Mouse (Mus musculus) heart, postnatal 4 days (tissue): ENCODE measurements around the gene Zfp36l2. TPM values are rescaled to one million over a fixed set of nuclear protein-coding genes. Genes with fewer than 3 reads are reported as not detected.
"Not testable (repeated sequence)": the region's sequence is repeated elsewhere in the genome, so short reads cannot be mapped to it uniquely, and the experiment has no call there.

ENCODE experiments used
- DNase-seq: peaks from one replicate; pipeline ENCODE4 v3.0.0; 2021
- total RNA-seq, 2 experiments: library from RNA; stranded (reverse); gene quantifications; 2 replicates each; pipeline ENCODE4 v1.2.3; 2021

Zfp36l2 gene
- total RNA-seq, 2 experiments from 2014 or later = 37.0 to 41.0 TPM

DNA sequence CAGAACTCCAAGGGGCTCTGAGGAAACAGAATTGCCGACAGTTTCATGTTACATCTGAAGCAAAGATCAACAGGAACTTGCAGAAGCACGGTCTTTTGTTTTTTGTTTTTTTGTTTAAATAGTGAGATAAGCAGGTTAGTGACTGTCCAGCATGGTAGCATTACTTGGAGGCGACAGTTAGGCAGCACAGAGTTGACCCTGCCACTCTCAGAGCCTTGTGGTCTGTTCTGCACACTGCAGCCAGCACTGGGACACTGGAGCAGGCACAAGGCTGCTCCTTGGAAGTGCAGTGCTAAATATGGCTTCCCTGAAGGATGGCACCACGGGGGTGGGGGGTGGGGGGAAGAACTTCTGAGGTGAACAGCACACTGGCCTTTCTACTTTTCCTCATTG lies 7.3 kb upstream of the Zfp36l2 start:
- DNase-seq = no peak

DNA sequence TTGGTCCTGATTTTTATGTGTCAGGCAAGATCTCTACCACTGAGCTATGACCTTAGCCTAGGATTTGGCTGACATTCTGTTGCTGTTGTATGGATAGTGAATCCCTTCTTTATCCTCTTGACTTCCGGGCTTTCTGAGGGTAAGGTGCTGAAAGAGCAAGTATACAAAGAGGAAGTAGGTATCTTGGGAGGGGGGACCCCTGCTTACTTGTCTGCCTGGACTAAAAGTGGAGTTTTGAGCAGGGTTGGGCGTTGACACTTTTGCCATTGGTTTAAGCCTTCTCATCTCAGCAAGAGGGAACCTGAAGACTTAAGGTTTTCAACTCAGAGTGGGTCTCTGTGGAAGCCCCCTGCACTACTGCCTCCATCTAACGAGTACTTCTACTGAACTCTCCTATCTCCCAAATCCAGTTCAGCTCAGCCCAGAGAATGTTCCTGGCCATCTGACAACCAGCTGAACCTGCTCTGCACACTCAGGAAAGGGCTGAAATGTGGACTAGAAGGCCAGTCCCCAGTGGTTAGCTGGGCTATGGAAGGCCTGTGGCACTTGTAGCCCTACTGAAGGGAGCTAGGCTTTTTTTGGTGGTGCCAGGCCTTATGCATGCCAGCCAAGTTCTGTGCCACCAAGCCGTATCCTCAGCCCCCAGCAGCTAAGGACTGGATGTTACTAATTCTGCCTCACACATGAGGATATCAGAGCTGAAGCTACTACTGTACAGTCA lies 6.7 kb upstream of the Zfp36l2 start:
- no peak for DNase-seq

DNA sequence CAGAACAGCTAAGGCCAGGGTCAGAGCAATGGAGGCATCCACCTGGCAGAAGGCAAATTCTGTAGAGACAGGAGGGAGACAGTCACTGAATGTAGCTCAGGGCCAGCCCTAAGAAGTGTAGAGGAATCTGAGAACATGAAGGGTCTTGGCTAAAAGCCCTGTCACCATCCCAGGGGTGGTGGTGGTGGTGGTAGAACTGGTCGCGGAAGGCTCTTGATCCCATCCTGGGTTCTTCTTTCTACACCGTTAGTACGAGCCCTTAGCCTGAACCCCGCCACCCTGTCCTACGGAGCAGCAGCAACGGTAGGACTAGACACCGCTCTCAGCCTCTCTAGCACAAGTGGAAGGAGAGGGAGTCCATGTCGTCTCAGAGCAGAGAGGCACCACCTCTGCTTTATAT lies 5.7 kb upstream of the Zfp36l2 start:
- DNase-seq = no peak

DNA sequence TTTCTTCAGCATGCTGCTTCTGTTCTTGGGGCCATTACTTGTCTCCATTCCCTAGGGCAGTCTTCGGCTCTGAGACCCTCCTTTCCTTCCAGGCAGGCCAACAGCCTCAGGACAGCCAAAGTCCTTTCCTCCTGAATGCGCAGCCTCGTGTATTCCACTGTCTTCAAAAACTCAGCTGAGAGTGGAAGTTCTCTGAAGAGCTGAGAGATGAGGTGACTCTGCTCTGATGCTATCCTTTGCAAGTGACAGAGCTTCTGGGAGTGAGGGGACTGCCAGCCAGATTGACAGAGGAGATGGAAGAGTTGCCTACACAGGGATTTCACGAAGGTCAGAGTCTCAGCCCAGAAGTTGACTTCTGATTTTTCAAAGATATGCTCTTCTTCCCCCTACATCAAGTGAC lies 4.2 kb upstream of the Zfp36l2 start:
- no peak for DNase-seq

DNA sequence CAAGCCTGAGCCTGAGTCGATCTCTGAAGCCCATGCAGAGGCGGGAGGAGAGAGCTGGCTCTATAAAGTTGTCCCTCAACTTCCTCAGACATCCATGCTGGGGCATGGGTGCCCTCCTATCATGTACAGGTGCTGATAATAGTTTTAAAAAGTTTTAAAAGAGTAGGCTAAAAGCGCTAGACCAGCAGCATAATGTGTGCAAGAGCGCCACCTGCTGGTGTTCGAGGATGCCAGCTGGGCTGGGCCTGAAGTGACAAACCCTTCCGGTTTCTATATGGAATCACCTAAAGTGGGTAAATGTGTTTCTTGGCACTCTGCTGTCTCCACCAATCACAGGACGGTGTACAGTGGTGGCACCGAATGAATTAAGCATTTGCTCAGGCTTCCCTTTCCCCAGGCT lies 3.1 kb upstream of the Zfp36l2 start:
- peak; percentile 92 for DNase-seq

DNA sequence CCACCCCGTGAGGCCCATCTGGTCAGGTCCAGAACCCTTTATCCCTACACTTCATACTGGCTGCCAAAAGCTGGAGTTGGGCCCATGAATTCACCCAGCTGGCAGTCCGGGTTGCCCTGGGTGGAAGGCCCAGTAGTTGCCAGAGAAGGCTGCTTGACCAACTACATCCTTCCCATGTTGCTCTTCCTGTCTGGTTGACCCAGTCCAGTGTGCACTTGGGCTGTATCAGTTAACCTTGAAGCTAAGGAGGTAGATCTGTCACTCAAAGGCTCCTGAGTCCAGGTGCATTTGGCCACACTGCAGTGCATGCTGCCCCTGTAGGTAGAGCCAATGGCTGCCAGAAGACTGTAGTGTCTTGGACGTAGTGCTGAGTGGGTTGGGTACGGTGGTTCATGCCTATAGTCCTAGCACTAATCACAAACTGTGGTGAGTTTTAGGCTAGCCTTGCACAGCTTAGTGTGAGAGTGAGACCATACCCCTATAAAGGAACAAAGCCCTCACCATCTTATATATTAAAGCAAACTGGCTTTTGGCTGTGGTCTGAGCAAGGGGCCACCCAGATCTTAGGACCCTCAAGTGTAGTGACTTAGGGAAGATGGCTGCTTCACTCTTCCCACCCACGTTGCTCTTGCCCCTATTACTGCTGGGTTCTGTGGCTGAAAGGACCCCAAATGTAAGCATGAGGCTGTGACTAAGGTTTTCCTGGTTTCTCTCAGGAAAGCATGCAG lies 1.5 kb upstream of the Zfp36l2 start:
- peak; percentile 45 for DNase-seq

DNA sequence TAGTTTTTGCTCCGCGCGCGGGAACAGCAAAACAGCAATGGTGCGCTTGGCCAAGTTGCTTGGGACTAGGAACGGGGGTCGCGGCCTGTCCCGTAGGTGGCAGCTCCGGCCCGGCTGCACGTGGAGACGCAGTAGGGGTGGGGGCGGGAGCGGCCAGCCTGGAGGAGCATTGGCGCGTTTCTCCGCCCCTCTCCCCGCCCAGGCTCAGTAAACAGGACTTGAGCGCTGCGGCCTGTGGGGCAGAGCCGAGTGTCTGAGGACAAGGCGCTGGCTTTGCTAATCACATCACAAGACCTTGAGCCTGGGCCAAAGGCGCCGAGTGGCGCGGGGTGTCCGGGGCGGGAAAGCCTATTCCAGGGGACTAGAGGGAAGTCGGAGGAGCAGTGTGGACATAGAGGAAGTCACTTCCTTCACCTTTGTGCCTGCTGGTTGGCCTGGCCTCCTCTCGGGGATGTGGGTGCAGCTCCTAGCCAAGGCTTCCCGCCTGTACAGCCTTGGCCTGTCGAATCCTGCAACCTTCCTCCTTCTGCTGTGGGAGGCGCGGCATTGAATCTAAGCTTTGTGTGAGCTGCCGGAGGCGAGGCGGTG lies 721 bp upstream of the Zfp36l2 start:
- peak; percentile 95 for DNase-seq

DNA sequence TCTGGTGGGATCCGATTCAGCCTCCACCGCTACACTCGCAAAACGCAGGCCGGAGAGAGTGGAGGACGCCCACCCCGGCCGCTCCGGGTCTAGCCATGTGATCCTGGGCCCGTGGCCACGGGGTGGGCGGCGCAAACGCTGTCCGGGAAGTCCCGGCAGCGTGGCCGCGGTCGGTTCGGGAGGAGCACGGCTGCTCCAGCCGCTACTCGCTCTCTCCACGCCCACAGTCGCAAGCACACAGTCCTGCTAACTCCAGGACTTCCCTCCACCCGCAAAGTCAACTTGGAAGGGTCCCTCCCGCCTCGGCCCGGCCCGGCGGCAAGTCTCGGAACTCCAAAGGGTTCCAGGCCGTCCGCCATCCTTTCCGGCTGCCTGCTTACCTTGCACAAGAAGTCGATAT lies 483 bp downstream of the Zfp36l2 start:
- not testable (repeated sequence) for DNase-seq

DNA sequence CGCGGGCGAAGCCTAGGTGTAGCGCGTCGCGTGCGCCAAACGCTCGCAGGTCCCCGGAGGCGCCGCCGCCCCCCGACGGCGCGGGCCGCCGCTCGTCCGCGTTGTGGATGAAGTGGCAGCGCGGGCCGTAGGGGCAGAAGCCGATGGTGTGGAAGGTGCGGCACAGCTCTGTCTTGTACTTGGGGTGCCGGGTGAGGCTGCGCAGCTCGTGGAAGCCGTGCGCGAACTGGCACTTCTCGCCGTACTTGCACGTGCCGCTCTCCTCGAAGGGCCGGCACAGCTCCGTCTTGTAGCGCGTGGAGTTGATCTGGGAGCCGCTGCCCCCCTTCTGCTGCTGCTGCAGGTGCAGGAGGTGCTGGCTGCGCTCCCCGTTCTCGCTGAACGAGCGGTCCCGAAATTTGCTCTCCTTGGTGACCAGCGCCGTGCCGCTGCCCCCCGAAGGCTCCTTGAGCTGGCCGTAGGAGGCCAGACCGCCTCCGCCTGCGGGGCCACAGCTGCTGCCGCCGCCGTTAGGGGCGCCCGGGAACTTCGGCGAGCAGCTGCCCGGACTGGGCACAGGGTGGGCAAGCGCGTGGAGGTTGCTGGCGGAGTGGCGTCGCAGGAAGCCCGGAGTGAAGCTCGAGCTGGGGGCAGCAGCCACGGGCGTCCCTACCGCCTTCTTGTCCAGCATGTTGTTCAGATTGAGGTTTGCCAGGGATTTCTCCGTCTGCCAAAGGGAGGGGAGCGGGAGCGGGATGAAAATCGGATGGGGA lies 1.1 kb downstream of the Zfp36l2 start:
- DNase-seq = peak; percentile 63

DNA sequence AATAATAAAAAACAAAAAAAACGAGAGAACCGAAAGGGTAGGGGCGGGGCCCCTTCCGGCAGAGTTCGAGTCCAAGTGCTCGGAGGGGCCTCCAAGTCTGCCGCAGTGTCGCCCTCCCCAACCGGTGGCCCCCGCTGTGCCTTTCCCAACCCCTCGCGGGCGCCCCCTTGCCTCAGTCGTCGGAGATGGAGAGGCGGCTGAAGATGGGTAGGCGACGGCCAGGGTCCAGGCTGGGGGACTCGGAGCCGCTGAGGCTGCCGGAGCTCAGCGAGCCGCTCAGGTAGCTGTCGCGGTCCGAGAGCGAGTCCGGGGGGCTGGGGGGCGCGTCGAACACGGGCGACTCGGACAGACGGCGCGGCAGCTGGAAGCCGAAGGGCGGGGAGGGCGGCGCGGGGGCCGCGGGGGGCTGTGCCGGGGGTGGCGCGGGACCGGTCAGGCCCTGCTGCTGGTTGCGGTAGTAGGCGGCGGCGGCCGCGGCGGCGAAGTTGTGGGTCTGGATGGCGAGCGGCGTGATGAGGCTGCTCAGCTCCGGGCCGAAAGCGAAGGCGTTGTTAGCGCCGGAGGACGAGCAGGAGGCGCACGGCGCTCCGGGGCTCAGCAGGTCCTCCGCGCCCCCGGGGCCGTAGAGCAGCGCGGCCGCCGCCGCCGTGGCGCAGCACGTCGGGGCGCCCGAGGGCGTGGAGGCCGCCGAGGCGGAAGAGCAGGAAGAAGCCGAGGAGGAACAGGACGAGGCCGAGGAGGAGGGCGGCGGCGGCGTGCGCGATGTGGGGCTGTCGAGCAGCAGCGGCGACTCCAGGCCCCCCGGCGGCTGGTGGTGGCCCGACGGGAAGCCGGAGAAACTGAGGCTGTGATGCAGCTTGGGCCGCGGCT lies 1.9 kb downstream of the Zfp36l2 start:
- DNase-seq = peak; percentile 79

DNA sequence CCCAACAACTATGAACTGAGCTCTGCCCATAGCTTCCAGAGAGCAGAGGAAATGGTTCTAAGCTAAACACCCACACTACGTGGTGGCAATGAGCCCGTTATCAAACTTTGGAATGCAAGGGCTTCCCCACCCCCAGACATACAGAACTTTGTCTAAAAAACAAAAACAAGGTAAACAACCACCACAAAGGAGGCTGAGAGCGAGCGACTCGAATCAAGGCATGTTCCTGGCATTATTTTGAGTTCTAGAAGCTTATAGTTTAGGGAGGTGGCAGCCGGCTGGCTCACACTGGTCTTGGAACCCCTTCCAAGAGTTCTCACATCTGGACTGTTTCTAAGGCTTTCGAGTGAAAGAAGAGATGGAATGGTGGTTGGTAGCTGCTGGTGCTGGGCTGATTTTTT lies 2.7 kb downstream of the Zfp36l2 start:
- peak; percentile 30 for DNase-seq

DNA sequence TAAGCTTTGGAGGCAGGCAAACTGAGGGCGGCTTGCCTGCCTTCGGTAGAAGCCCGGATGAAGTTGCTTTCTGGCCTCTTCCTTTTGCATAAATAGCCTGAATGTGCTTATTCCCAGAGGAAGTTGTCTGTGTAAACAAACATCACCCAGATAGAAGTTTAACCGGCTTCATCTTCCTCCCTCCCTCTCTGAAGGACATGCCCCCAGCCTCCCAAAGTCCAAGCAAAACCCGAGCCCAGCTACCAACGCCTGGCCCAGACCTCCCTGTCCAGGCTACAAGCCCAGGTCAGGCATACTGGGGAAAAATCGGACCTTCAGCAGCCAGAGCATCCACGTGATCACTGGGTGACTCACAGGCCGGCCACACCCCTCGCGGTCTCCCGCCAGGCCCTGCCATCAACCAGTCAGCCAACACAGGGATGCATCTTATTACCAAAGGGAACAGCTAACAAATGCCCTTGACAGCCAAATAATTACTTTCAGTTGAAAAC lies 4.4 kb downstream of the Zfp36l2 start:
- peak; percentile 90 for DNase-seq

DNA sequence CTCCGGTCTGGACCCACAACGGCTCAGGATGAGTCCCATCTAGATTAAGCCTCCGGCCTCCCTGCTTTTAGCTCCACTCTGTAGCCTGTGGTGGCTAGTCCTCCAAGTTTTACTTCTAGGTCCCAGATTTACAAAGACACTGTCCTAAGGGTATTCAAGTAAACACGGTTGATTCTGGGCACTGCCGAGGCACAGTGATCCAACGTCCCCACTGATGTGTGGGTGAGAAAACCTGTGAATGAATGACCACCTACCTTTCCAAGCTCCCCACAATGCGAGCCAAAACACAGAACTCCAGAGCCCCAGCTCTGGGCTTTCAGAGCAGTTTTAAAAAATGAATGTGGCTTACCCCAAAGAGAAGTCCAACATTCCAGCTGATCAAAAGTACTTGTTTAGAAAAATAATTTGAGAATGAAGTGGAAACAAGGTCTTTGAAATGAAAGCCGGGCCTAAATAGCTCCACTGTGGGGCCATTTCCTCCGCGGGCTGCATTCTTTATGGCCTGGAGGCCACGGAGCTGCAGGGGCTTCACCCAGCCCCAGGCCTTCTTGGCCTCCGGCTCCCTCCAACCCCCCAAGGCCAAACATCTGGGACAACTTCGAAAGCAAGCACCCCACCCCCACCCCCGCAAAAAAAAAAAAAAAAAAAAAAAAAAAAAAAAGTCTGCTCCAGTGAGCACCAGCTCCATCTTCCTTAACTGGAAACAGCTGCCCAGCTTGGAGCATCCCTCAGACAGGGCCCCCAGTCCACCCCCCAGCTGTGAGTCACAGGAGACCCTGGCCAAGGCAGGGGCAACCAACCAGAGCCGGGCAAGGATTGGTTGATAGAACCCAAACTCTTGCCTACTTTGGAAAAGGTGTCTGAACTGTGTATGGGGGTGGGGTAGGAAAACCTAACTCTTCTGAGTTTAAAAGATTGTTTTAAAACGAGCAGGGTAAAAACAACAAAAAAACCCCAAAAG lies 5.2 kb downstream of the Zfp36l2 start:
- DNase-seq = peak; percentile 52

DNA sequence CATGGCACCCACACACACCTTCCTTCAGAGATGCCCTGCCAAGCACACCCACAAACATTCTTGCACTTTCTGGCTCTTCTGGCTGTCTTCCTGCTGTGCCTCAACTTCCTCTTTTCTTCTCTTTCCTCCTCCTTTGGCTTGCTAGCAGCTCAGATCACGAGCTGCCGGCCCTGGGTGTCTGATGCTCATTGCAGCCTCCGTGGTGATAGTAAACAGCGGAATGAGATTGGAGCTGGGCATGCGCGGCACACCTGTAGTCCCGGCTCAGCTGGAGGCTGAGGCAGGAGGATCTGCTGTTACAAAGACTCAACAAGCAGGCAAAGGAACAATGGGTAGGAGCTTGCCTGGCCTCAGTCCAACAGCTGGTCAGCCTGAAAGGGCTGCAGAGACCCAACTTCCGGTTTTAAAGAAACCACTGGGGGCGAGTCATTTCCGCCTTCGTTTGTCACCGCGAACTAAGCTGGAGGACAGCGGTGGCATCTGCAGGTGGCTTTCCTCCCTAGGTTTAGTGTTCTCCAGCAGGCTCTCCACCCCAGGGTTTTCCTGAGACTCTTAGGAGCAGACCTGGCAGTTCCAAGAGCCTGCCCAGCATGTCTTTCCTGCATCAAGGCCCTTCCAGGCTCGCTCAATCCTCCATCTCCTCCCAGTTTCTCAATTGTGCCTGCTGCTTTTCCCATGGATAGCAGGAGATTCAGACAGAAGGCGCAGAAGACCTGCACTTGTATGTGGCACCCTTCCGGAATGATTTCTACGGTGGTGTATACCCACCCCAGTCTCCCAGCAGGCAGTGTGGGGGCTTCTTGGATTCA lies 6.0 kb downstream of the Zfp36l2 start:
- DNase-seq = peak; percentile 72

DNA sequence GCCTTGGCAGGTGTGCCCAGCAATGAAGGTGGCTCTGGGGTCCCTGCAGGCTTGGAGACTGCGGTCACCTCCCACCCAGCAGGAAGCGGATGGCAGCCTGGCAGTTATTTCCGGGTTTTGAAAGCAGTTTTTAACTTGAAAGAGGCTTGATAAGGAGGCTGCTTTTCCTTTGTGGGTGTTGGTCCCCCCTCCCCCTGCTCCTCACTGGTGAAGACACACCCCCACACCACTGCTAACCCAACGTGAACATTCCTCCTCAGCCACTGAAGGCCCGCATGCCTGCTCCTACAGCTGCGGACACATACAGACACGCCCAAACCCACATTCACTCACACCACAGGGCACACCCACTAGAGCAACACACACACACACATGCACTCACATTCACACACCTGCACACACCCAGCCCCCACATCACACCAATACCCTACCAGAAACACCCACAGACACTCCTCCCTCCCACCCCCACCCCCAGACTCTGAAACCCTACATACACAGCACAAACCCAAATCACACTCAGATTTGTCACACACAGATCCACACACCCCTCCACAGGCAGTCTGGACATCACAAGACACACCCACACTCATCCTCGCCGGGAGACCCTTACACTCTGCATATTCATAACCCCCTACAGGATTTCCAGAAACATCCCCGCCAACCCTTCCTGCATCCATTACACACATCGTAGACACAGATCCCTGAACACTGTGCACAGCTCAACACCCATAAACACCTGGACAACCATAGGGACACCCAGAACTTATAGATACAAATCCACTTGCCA lies 6.8 kb downstream of the Zfp36l2 start:
- DNase-seq = peak; percentile 49

DNA sequence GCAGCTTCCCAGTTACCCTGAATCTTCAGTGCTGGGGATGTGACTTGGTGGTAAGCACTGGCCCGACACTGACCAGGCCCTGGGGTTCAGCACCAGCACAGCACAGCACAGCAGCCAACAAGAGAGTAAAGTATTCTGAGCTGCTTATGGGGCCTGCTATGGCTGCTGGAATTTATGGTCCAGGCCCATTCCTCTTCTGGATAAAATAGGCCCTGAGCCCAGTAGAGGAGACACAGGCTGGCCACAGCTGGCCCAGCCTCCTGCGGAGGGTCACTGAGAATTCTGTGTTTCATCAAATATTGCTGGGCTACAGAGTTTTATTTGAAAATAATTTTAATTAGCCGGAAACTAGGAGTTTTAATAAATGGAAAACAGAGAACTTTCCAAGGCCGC lies 7.8 kb downstream of the Zfp36l2 start:
- peak; percentile 39 for DNase-seq

DNA sequence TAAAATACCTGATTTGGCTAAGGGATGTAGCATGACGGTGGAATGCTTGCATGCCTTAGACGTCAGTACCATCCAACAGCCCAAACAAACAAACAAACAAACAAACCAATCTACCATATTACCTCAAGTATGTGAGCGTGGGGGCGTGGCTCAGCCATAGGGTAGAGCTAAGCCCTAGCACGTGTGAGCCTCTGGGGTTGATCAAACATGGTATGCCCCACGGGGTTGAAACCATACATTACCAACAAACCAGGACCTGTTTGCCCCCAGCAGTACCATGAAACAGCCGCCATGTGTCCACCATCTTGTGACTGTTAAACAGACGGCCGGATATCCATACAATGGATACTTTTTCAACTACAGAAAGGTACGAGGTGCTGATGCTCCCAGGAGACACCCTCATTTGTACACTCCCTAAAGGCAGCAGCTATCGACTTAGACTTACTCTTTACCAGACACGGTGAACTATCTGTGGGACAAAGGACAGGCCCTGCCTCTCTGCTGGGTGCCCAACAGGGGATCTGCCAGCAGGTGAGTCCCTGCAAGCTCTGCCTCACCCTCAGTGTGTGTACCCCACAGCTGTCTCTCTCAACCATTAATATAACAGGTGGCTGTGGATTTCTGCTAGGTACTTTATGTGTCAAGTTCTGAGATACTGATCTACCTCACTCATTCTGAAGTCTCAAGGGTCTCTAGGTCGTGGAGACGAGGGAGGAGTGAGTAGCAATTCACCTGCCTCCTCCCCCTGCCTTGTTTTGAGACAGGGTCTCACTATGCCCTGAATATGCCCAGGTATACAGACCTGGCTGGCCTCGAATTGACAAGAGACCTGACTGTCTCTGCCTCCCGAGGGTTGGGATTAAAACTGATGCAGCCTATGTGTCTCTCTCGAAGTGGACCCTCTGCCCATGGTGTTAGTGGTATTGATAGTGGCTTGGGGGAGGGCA lies 8.4 kb downstream of the Zfp36l2 start:
- DNase-seq = peak; percentile 4

DNA sequence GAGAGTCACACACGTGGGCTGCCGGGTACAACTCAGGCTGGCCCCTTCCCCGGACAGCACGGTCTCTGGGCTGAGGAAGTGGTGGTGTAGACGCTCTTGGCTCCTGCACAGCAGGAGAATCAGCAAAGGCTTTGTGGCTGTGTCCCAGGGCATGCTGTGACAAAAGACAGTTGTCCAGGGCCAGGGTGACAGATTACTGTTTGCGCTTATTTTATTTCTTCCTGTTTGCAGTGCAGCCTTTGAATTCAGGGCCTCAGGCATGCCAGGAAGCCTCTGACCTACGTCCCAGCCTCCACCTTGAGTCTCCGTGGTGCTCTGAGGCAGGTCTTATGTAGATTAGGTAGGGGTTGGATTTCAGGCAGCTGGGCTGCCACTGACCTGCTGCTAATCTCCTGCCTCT lies 10.3 kb downstream of the Zfp36l2 start:
- DNase-seq = peak; percentile 15
